Mouse (Mus musculus): ENCODE data around the gene Ano4. TPM values are rescaled to one million over a fixed set of nuclear protein-coding genes. Genes with fewer than 3 reads are reported as not detected.

Ano4 gene
- 0.86 and 1.5 TPM in 2 replicates for polyA plus RNA-seq (2014; fragmentation: Nextera tagmentation; extraction: Ambion mirVana)

GRCm38 (mm10) chr10:89344491-89345195 lies at the start of gene Ano4:
TSS of gene Ano4 (minus strand) at chr10:89344762.
- no peak within 1 kb of the TSS; the same call in 1 of the 2 replicates for H3K9ac ChIP-seq (ENCODE audit: low read depth, low read length)
- no peak within 1 kb of the TSS for H3K27ac ChIP-seq (ENCODE audit: low read depth, low read length)
- H3K36me3 ChIP-seq (ENCODE audit: control insufficient read depth, insufficient read depth, low read length) = no peaks in the 10 kb centered on the region
- H3K4me2 ChIP-seq = peak within 1 kb of the TSS; percentile 72
- peaks cover 34% of the 10 kb centered on the region for H3K27me3 ChIP-seq (replicated peaks; ENCODE audit: control insufficient read depth, insufficient read depth, low read length)
- H3K4me1 ChIP-seq (replicated peaks; ENCODE audit: control insufficient read depth, insufficient read depth, low read length) = no peaks in the 10 kb centered on the region; the same call in 1 of the 2 replicates
- DNase-seq (ENCODE audit: low spot score) = peak; percentile 35
- H3K9me3 ChIP-seq (ENCODE audit: control insufficient read depth, low read length) = no peaks in the 10 kb centered on the region
- ATAC-seq (replicated peaks; ENCODE audit: low FRiP score) = peak; percentile 34
- H3K4me3 ChIP-seq (ENCODE audit: low read depth, low read length) = peak within 1 kb of the TSS; percentile 50
- WGBS = 1% methylated on average over 69 of the region's 70 CpGs

- H3K9me3 ChIP-seq (ENCODE audit: control insufficient read depth, low read length) = no peaks in the 10 kb centered on the region
- H3K27me3 ChIP-seq (replicated peaks; ENCODE audit: control insufficient read depth, insufficient read depth, low read length) = no peaks in the 10 kb centered on the region
- DNase-seq (ENCODE audit: low spot score) = no peak
- H3K27ac ChIP-seq (ENCODE audit: low read depth, low read length) = no peak overlapping the region
- WGBS = 61% methylated on average over 4 of the region's 4 CpGs
- H3K4me1 ChIP-seq (replicated peaks; ENCODE audit: control insufficient read depth, insufficient read depth, low read length) = no peaks in the 10 kb centered on the region
- H3K4me3 ChIP-seq (ENCODE audit: low read depth, low read length) = no peak overlapping the region
- no peak for ATAC-seq (replicated peaks; ENCODE audit: low FRiP score)
- H3K9ac ChIP-seq (ENCODE audit: low read depth, low read length) = no peak overlapping the region
- H3K36me3 ChIP-seq (ENCODE audit: control insufficient read depth, insufficient read depth, low read length) = no peaks in the 10 kb centered on the region
- H3K4me2 ChIP-seq = no peak overlapping the region
Measured at GRCm38 (mm10) chr10:89392687-89393086, 48.1 kb upstream of the Ano4 start.

- no peaks in the 10 kb centered on the region for H3K4me1 ChIP-seq (replicated peaks; ENCODE audit: control insufficient read depth, insufficient read depth, low read length)
- DNase-seq (ENCODE audit: low spot score) (no peak), ATAC-seq (replicated peaks; ENCODE audit: low FRiP score) (no peak)
- H3K27ac ChIP-seq (ENCODE audit: low read depth, low read length) = no peak overlapping the region
- H3K4me3 ChIP-seq (ENCODE audit: low read depth, low read length) = no peak overlapping the region
- H3K9me3 ChIP-seq (ENCODE audit: control insufficient read depth, low read length) = no peaks in the 10 kb centered on the region
- no peak overlapping the region for H3K4me2 ChIP-seq
- no peaks in the 10 kb centered on the region for H3K36me3 ChIP-seq (ENCODE audit: control insufficient read depth, insufficient read depth, low read length)
- H3K27me3 ChIP-seq (replicated peaks; ENCODE audit: control insufficient read depth, insufficient read depth, low read length) = no peaks in the 10 kb centered on the region
- WGBS = 89% methylated on average over 4 of the region's 4 CpGs
- H3K9ac ChIP-seq (ENCODE audit: low read depth, low read length) = no peak overlapping the region
Measured at GRCm38 (mm10) chr10:89391571-89392163, 47.1 kb upstream of the Ano4 start.

GRCm38 (mm10) chr10:89386461-89386860 lies 41.9 kb upstream of the Ano4 start:
- no peak for ATAC-seq (replicated peaks; ENCODE audit: low FRiP score)
- WGBS = 85% methylated on average over 3 of the region's 3 CpGs
- H3K27me3 ChIP-seq (replicated peaks; ENCODE audit: control insufficient read depth, insufficient read depth, low read length) = no peaks in the 10 kb centered on the region

GRCm38 (mm10) chr10:89383462-89383861 lies 38.9 kb upstream of the Ano4 start:
- H3K4me2 ChIP-seq = no peak overlapping the region
- no peaks in the 10 kb centered on the region for H3K4me1 ChIP-seq (replicated peaks; ENCODE audit: control insufficient read depth, insufficient read depth, low read length)

More at GRCm38 (mm10) chr10:89386461-89386860, 41.9 kb upstream of the Ano4 start:
- Histone ChIP-seq H3K9me3 (ENCODE audit: control insufficient read depth, low read length) (no peaks in the 10 kb centered on the region), H3K4me2 (no peak overlapping the region), H3K36me3 (ENCODE audit: control insufficient read depth, insufficient read depth, low read length) (no peaks in the 10 kb centered on the region), H3K9ac (ENCODE audit: low read depth, low read length) (no peak overlapping the region), H3K4me1 (replicated peaks; ENCODE audit: control insufficient read depth, insufficient read depth, low read length) (no peaks in the 10 kb centered on the region), H3K27ac (ENCODE audit: low read depth, low read length) (no peak overlapping the region), H3K4me3 (ENCODE audit: low read depth, low read length) (no peak overlapping the region)
- DNase-seq (ENCODE audit: low spot score) = no peak

GRCm38 (mm10) chr10:89377750-89378149 lies 33.2 kb upstream of the Ano4 start:
- Histone ChIP-seq H3K27ac (ENCODE audit: low read depth, low read length) (no peak overlapping the region), H3K27me3 (replicated peaks; ENCODE audit: control insufficient read depth, insufficient read depth, low read length) (no peaks in the 10 kb centered on the region), H3K9me3 (ENCODE audit: control insufficient read depth, low read length) (no peaks in the 10 kb centered on the region), H3K9ac (ENCODE audit: low read depth, low read length) (no peak overlapping the region), H3K36me3 (ENCODE audit: control insufficient read depth, insufficient read depth, low read length) (no peaks in the 10 kb centered on the region), H3K4me1 (replicated peaks; ENCODE audit: control insufficient read depth, insufficient read depth, low read length) (no peaks in the 10 kb centered on the region), H3K4me2 (no peak overlapping the region), H3K4me3 (ENCODE audit: low read depth, low read length) (no peak overlapping the region)
- ATAC-seq (replicated peaks; ENCODE audit: low FRiP score) = no peak
- WGBS = 61% methylated on average over 4 of the region's 4 CpGs
- DNase-seq (ENCODE audit: low spot score) = no peak

More at GRCm38 (mm10) chr10:89383462-89383861, 38.9 kb upstream of the Ano4 start:
- Histone ChIP-seq H3K9me3 (ENCODE audit: control insufficient read depth, low read length) (no peaks in the 10 kb centered on the region), H3K36me3 (ENCODE audit: control insufficient read depth, insufficient read depth, low read length) (no peaks in the 10 kb centered on the region), H3K4me3 (ENCODE audit: low read depth, low read length) (no peak overlapping the region), H3K27ac (ENCODE audit: low read depth, low read length) (no peak overlapping the region), H3K9ac (ENCODE audit: low read depth, low read length) (no peak overlapping the region), H3K27me3 (replicated peaks; ENCODE audit: control insufficient read depth, insufficient read depth, low read length) (no peaks in the 10 kb centered on the region)
- WGBS = 5% methylated on average over 5 of the region's 5 CpGs
- DNase-seq (ENCODE audit: low spot score) (peak; percentile 70), ATAC-seq (replicated peaks; ENCODE audit: low FRiP score) (peak; percentile 81; the same call in 1 of the 2 replicates)

- no peak overlapping the region for H3K4me2 ChIP-seq
- WGBS = 38% methylated on average over 1 of the region's 1 CpGs
- H3K36me3 ChIP-seq (ENCODE audit: control insufficient read depth, insufficient read depth, low read length) = no peaks in the 10 kb centered on the region
- no peak overlapping the region for H3K4me3 ChIP-seq (ENCODE audit: low read depth, low read length)
- DNase-seq (ENCODE audit: low spot score) (no peak), ATAC-seq (replicated peaks; ENCODE audit: low FRiP score) (no peak)
- H3K9me3 ChIP-seq (ENCODE audit: control insufficient read depth, low read length) = no peaks in the 10 kb centered on the region
- no peaks in the 10 kb centered on the region for H3K4me1 ChIP-seq (replicated peaks; ENCODE audit: control insufficient read depth, insufficient read depth, low read length)
- H3K27me3 ChIP-seq (replicated peaks; ENCODE audit: control insufficient read depth, insufficient read depth, low read length) = no peaks in the 10 kb centered on the region
- no peak overlapping the region for H3K27ac ChIP-seq (ENCODE audit: low read depth, low read length)
- H3K9ac ChIP-seq (ENCODE audit: low read depth, low read length) = no peak overlapping the region
Measured at GRCm38 (mm10) chr10:89370051-89370450, 25.5 kb upstream of the Ano4 start.

- no peak overlapping the region for H3K27ac ChIP-seq (ENCODE audit: low read depth, low read length)
- H3K9me3 ChIP-seq (ENCODE audit: control insufficient read depth, low read length) = no peaks in the 10 kb centered on the region
- no peaks in the 10 kb centered on the region for H3K27me3 ChIP-seq (replicated peaks; ENCODE audit: control insufficient read depth, insufficient read depth, low read length)
- H3K4me3 ChIP-seq (ENCODE audit: low read depth, low read length) = no peak overlapping the region
- no peaks in the 10 kb centered on the region for H3K36me3 ChIP-seq (ENCODE audit: control insufficient read depth, insufficient read depth, low read length)
- ATAC-seq (replicated peaks; ENCODE audit: low FRiP score) (no peak), DNase-seq (ENCODE audit: low spot score) (no peak)
- no peaks in the 10 kb centered on the region for H3K4me1 ChIP-seq (replicated peaks; ENCODE audit: control insufficient read depth, insufficient read depth, low read length)
- WGBS = 67% methylated on average over 3 of the region's 3 CpGs
- no peak overlapping the region for H3K4me2 ChIP-seq
- H3K9ac ChIP-seq (ENCODE audit: low read depth, low read length) = no peak overlapping the region
Measured at GRCm38 (mm10) chr10:89358933-89359332, 14.4 kb upstream of the Ano4 start.

GRCm38 (mm10) chr10:89354639-89355038 lies 10.1 kb upstream of the Ano4 start:
- 77% methylated on average over 2 of the region's 2 CpGs for WGBS
- Histone ChIP-seq H3K36me3 (ENCODE audit: control insufficient read depth, insufficient read depth, low read length) (no peaks in the 10 kb centered on the region), H3K4me2 (no peak overlapping the region), H3K27me3 (replicated peaks; ENCODE audit: control insufficient read depth, insufficient read depth, low read length) (no peaks in the 10 kb centered on the region), H3K27ac (ENCODE audit: low read depth, low read length) (no peak overlapping the region), H3K9ac (ENCODE audit: low read depth, low read length) (no peak overlapping the region), H3K9me3 (ENCODE audit: control insufficient read depth, low read length) (no peaks in the 10 kb centered on the region), H3K4me1 (replicated peaks; ENCODE audit: control insufficient read depth, insufficient read depth, low read length) (no peaks in the 10 kb centered on the region), H3K4me3 (ENCODE audit: low read depth, low read length) (no peak overlapping the region)
- DNase-seq (ENCODE audit: low spot score) (no peak), ATAC-seq (replicated peaks; ENCODE audit: low FRiP score) (no peak)
